Mouse (Mus musculus): Measurements from ENCODE around the gene Sbp. TPM values are rescaled to one million over a fixed set of nuclear protein-coding genes. Genes with fewer than 3 reads are reported as not detected.
A peak's percentile ranks its signal among the peaks of the same experiment; 100 is the strongest.

Sbp gene
- total RNA-seq, 2 experiments from 2014 or later, result not detected

GRCm38 (mm10) chr17:23982912-23983311, 41.4 kb downstream of the Sbp start:
- intact Hi-C loops (cut with DNase I; ENCODE audit: low total_unique reads), result no loop called here
- DNase-seq, result no peak

- intact Hi-C loops (cut with DNase I; ENCODE audit: low total_unique reads), result no loop called here
- DNase-seq, result no peak
Measured at GRCm38 (mm10) chr17:23984989-23985388, 43.5 kb downstream of the Sbp start.

DNA sequence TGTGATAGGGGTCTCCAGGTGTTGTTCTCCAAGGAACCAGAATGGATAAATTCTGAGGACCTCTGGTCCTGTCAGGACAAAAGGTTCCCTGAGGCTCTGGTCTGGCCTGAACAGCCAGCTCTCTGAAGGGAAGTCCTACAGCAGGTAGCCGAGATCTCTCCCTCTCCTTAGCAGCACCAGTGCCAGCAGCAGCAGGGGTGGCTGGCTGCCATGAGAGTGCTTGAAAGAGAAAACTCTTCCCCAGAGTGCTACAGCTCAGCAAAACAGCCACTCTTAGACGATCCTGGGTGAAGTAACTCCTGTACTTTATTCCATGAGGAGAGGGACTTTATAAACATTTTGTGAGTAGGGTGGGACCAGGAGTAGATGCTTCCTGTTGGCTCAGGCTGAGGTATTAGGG, 48.3 kb downstream of the Sbp start:
- intact Hi-C loops (cut with DNase I; ENCODE audit: low total_unique reads), result no loop called here
- no peak for DNase-seq

- DNase-seq, result no peak
- intact Hi-C loops (cut with DNase I; ENCODE audit: low total_unique reads), result no loop called here
Measured at GRCm38 (mm10) chr17:23992789-23993553, 51.5 kb downstream of the Sbp start.

DNA sequence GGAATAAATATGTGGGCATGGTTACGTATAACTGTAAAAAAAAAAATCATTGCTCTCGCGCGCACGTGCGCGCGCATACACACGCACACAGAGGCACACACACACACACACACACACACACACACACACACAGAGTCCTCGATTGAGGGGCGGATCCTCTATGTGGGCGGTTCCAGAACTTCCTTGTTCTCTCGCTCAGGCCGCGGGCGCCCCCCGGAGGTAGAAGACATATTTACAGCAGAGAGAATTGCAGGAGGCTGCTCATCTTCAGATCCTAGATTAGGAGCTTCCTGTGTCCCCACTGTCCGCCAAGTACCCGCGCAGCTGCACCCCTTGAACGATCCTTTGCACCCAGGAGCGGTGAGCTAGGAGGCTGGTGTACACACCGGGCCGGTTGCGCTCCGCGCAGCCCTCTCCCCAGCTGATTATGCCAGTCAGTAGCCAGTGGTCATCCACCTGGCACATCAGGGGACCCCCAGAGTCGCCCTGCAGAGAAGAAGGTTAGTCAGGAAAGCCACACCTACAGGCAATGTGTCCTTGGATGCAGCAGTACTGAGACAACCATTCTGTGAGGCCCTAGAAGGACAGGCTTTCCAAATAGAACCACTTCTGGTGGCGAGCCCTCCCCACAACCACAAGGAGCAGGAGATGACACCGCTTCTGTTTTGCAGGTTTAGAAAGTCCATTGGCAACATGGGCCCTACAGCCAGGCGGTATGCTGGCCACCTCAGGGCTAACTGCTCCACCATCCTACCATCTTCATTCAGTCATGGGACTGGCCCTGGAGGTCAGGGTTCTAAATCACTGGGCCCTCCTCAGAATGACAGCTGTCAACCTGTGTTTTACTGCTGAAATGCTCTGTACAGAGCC, 52.3 kb downstream of the Sbp start:
- intact Hi-C loops (cut with DNase I; ENCODE audit: low total_unique reads), result no loop called here

DNA sequence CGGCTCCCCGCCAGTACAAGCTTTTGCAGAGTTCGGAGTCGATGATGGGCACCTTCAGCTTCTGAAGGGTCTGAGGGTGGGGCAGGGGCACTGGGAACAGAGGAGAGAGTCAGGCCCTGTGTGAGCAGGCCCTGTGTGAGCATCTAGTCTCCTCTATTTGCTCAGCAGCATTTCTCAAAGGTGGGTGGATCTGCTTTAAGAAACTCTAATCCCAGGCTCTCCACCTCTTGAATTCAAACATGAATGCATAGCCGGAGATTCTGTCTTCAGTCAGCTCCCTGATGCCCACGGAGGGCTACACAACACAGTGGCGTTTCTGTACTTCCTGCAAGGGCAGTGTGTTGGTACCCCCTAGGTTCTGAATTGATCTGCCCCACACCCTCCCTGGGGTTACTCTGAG, 53.2 kb downstream of the Sbp start:
- DNase-seq, result no peak
- intact Hi-C loops (cut with DNase I; ENCODE audit: low total_unique reads), result no loop called here

More for the DNA sequence above, 52.3 kb downstream of the Sbp start:
- DNase-seq, result peak; percentile 92

Other genes starting within 250 kb of the Sbp start
- under 1 TPM in 1 of 2 experiments, not detected in 1; 0.09 TPM for gene 1520401A03Rik, start 218.9 kb upstream of the Sbp start, total RNA-seq (2021)
- 1 to 10 TPM; 2.1 to 2.3 TPM for gene Pkmyt1, start 215.3 kb upstream of the Sbp start, total RNA-seq (2021)
- 1 to 10 TPM; 5.7 to 9.1 TPM for gene Paqr4, start 200.8 kb upstream of the Sbp start, total RNA-seq (2021)
- gene Kremen2, start 195.8 kb upstream of the Sbp start, total RNA-seq (2021), result not detected
- 10 to 100 TPM; 35.6 to 35.8 TPM for gene Flywch1, start 170.1 kb upstream of the Sbp start, total RNA-seq (2021)
- 1 to 10 TPM; 1.2 to 2.0 TPM for gene Flywch2, start 155.6 kb upstream of the Sbp start, total RNA-seq (2021)
- 100 to 1,000 TPM; 148 to 169 TPM for gene Srrm2, start 151.1 kb upstream of the Sbp start, total RNA-seq (2021)
- gene Elob, start 112.5 kb upstream of the Sbp start, total RNA-seq (2021), result 100 to 1,000 TPM; 321 to 328 TPM
- not detected for gene Prss33, start 105.6 kb upstream of the Sbp start, total RNA-seq (2021)
- not detected for gene Prss32, start 97.8 kb upstream of the Sbp start, total RNA-seq (2021)
- under 1 TPM in 1 of 2 experiments, not detected in 1; 0.18 TPM for gene Prss41, start 97.5 kb upstream of the Sbp start, total RNA-seq (2021)
- not detected for gene Prss21, start 73.6 kb upstream of the Sbp start, total RNA-seq (2021)
- not detected for gene Dcpp1, start 60.8 kb upstream of the Sbp start, total RNA-seq (2021)
- gene Dcpp2, start 60.8 kb upstream of the Sbp start, total RNA-seq (2021), result not detected
- gene Dcpp3, start 24.2 kb upstream of the Sbp start, total RNA-seq (2021), result not detected
- not detected for gene Sbpl, start 13.6 kb downstream of the Sbp start, total RNA-seq (2021)
- not detected for gene Prss30, start 38.9 kb downstream of the Sbp start, total RNA-seq (2021)
- not detected for gene Prss22, start 56.4 kb downstream of the Sbp start, total RNA-seq (2021)
- not detected for gene Prss27, start 96.5 kb downstream of the Sbp start, total RNA-seq (2021)
- gene Kctd5, start 131.8 kb downstream of the Sbp start, total RNA-seq (2021), result 10 to 100 TPM; 12.3 to 13.6 TPM
- gene Pdpk1, start 209.3 kb downstream of the Sbp start, total RNA-seq (2021), result 10 to 100 TPM; 39.5 to 41.3 TPM
- 10 to 100 TPM in 1 of 2 experiments, 1 to 10 TPM in 1; 9.5 to 13.5 TPM for gene Amdhd2, start 222.1 kb downstream of the Sbp start, total RNA-seq (2021)
- gene Atp6v0c, start 228.0 kb downstream of the Sbp start, total RNA-seq (2021), result 100 to 1,000 TPM; 167 to 178 TPM